Mouse (Mus musculus) frontal cortex, postnatal 10 days (tissue): ENCODE results near the gene Ube2b.
A peak's percentile ranks its signal among the peaks of the same experiment; 100 is the strongest.

Experiments used
- DNase-seq, 2 experiments: peaks; one replicate each; pipeline ENCODE4 v3.0.0; 2022; ENCODE audit warnings: low spot score in 2 of 2, mixed read lengths in 1 of 2

The Ube2b gene

DNA sequence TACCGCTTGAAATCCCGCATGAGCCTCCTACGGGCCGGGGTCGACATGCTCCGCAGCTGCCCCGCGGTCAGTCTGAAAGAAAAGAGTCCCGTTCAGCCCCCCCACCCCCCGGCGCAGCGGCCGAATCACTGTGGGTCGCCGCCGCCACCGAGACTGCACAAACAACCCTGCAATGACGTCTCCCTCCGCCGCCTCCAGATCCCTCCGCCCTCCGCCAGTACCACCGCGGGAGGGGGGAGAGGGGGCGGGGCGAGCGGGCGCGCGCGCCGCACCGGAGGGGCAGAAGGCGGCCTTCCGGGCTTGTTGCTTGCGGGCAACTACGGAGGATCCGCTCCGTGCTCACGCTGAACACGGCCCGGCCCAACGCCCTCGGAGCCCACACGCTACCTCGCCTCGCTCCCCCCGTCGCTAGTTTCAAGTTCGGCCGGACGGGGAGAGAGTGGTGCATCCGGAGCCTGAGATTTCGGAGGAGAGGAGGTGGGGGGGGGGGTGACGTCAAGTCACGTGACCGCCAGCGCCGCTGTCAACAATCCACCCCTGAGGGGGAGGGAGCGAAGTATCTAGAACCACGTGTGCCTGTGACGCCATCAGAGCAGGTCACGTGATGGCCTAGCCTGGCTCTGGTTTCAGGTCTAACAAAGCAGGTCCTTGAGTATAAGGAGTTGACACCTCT, at the start of gene Ube2b:
TSS of gene Ube2b (minus strand) at position 473 of the 673 bp plus-strand sequence.
- DNase-seq = peak; percentile 94 to 96

DNA sequence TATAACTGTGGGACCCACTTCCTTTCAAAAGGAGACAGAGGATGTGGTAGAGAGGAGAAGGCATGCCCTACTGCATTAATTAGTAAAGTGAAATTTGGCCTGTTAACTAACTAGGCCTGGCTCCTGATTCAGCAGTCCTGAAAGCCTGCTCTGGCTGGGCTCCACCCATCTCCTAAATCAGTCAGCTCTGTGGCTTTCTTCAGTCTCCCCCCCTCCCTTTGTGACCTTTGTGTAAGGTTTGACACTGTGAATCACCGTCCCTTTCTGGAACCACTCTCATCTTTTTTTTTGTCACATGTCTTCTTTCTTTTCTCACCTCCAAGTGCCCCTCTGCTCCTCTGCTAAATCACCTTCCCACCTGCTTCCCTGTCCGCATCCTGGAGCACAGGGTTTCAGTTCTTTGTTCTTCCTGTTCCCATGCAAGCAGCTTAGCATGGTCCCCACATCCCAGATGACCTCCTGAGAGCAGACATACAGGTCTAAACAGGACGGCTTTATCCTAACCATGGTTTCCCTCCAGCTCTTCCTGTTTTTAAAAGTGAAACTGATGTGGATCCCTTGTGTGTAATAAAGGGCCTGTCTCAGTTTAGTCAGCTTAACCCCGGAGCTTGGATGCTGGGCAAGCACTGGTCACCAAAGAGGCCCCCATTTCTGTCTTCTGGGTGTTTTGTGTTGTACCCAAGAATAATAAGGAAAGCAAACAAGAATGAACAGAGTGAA, 46.0 kb upstream of the Ube2b start:
- no peak for DNase-seq

DNA sequence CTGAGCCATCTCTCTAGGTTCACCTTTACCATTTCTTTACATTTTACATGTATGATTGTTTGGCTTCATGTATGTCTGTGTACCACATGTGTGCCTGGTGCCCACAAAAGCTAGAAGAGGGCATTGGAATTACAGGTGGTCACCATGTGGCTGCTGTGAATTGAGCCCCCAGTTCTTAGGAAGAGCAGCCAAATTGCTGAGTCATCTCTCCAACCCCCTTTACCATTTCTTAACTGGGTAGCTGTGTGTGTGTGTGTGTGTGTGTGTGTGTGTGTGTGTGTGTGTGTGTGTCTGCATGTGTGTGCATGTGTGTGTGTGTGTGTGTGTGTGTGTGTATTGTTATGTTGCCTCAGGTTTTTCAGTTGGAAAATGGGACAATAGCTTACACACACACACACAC, 43.6 kb upstream of the Ube2b start:
- DNase-seq = no peak

DNA sequence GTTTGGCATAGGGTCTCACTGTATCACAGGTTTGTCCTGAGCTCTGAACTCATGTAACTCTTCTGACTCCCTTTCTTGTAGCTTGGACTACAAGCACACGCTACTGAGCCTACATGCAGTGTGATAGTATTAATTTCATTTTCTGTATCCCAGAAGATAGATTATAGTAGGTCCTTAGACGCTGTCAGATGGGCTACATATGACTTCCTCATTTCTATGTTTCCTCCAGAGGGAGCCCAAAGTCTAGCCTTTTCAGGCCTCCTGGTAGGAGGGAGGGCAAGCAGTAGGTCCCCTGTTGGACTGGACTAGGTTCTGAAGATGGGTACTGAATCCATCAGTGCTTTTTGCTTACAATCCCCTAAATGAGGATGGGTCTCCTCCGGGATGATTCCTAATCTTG, 42.7 kb upstream of the Ube2b start:
- no peak for DNase-seq

DNA sequence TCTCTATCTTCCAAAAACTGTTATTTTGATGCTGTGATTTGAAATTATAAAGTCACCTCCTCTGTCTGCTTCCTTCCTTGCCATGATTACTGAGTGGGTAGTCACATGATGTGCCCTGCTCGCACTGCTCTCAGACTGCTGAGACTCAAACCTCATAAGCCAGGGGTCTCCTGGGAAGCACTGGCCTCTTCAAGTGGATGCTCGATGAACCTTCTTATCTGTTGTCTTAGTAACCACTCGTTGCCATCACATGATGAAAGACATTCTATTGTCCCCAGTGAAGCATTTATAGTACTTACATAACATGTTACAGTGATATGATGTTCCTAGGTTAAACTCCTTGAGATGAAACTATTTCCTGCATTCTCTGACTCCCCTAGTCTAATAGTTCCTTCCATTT, 37.1 kb upstream of the Ube2b start:
- DNase-seq = no peak

- DNase-seq = no peak
These were observed 35.3 kb upstream of the Ube2b start for GRCm38 (mm10) chr11:52035905-52036304.

DNA sequence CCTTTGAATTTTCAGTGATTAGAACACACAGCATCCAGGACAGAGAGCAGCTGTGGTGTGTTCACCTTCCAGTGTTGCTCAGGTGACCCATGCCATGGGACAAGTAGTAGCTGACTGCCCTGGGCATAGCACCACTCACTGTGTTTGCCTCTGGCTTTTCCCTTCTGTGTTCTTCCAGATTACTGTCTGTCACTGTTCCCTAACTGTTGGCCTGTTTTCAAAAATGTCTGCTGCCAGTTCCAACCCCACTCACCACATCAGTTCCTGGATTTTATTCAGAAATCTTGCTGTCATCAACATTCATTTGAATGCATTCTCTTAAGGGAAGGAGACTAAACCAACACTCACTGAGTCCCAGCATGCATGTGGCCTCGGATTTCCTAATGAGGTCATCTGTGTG, 33.4 kb upstream of the Ube2b start:
- DNase-seq = no peak

DNA sequence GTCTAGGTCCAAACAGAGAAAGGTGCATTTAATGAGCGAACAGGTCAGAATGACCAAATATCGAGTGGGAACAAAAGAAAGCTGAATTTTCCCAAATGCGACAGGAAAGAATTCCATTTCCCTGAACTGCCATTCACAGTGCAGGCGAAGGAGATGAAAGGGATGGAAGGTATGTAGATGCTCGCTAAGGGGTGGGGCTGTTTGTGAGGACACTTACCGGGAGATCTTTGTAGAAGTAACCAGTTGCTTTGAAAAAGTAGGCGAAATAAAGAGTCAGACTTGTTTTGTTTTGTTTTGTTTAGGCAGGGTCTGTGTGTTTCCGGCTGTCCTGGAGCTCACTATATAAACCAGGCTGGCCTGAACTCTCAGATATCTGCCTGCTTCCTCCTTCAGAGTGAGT, 31.8 kb upstream of the Ube2b start:
- no peak for DNase-seq

- no peak for DNase-seq
These were observed 17.7 kb upstream of the Ube2b start for GRCm38 (mm10) chr11:52018217-52018616.

- no peak for DNase-seq
These were observed 11.0 kb upstream of the Ube2b start for GRCm38 (mm10) chr11:52011541-52011940.

- no peak for DNase-seq
These were observed 10.4 kb upstream of the Ube2b start for GRCm38 (mm10) chr11:52011011-52011410.

DNA sequence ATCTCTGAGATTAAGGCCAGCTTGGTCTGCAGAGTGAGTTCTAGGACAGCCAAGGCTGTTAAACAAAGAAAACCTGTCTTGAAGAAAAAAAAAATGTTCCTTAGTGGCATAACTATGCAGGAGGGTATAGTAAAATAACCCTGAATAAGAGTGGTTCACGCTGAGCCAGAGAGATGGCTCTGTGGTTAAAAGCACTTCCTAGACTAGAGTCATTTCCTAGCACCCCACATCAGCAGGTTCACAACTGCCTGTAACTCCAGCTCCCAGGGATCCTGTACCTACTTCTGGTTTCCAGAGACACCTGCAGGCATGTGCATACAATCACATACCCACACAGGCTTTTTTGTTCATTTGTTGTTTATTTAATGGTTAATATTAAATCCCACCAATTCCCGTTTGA, 5.0 kb upstream of the Ube2b start:
- no peak for DNase-seq

GRCm38 (mm10) chr11:52003772-52004528, 3.4 kb upstream of the Ube2b start, which contains the start of gene Cdkl3:
Cdkl3 (plus strand) TSS chr11:52004221.
- DNase-seq = peak; percentile 87

- no peak for DNase-seq
These were observed 2.9 kb upstream of the Ube2b start for GRCm38 (mm10) chr11:52003505-52003771.

GRCm38 (mm10) chr11:52002842-52003504, 2.4 kb upstream of the Ube2b start:
- no peak for DNase-seq

DNA sequence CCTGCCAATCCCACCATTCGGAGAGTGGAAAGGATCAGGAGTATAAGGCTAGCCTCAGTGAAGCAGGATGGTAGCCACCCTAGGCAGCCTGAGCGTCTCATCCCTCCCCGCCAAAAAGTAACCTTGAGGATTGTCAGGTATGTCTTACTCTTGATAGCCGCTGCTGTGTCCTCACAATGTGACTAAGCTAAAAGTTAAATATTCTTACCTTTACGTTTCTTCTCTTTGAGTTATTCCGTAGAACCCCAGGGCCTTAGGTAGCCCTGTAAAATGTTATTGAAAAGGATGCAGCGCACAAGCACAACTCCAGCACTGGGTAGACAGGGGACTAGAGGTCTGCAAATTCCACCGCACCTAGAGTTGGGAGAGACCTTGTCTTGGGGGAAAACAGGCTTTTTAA, 1.3 kb upstream of the Ube2b start:
- no peak for DNase-seq

GRCm38 (mm10) chr11:52001341-52001740, 779 bp upstream of the Ube2b start:
- DNase-seq = no peak

DNA sequence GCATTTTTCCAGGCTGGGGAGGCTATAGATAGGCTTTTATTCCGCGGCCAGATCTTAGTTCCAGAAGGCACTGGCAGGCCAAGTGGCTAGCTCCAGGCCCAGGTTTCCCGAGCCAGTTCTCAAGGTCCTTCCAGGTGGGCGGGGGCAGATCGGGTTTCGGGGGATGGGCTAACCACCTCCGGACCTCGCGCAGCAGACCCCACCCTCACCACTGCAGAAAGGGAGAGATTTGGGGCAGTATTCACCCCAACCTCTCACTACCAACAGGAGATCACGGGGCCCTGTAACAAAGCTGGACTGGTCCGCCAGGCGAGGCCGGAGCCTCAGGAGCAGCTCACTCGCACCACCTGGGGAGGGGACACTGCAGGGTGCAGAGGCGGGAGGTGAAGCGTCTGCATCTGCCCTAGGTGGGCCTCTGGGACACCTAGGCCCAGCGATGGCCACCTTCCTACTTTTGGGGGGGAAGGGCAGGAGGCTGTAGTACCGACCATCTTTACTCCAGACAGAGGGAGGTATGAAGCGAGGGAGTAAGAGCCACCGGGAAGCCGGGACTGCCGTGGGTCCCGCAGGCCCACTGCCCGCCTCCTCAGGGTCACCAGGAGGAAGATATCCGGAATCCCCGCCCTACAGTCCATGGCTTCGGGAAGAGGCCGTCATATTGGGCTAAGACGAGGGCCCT, 812 bp downstream of the Ube2b start:
- DNase-seq = peak; percentile 36 to 63

DNA sequence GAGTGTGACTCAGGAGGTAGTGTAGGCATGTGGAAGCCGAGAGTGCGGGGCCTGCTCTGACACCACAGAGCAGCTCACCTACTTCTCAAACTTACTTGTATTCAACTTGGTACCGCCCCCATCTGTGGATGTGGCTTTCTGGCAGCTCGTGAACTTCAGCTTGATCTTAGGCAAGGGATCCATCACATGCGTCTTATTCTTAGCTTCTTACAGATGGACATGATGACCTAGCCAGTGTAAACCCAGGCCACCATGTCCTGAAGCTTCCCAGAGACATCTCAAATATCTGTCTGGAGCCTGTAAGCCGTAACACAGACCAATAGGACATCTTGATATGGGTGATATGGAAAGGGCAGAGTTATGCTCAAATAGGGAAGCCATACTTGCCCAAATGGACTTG, 28.9 kb downstream of the Ube2b start:
- DNase-seq = no peak

DNA sequence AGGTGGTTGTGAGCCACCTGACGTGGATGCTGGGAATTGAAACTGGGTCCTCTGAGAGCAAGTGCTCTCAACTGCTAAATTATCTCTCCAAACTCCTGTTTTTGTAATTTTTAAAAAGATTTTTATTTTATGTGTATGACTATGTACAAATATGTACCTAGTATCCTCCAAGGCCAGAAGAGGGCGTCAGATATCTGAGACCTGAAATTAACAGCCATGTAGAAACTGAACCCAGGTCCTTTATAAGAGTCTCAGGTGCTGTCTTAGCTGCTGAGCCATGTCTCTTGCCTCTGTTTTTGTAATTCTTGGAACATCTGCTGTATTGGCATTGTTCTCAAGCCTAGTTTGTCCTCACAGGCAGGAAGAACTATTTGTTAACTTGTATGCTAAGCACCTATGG, 31.1 kb downstream of the Ube2b start:
- no peak for DNase-seq

- DNase-seq = no peak
These were observed 31.7 kb downstream of the Ube2b start for GRCm38 (mm10) chr11:51968896-51969295.
